Mouse (Mus musculus): ENCODE data around the gene Rgs4.

- TF ChIP-seq MAX (IDR thresholded peaks at IDR 0.05; ENCODE audit: low read depth) (no peak), CEBPB (IDR thresholded peaks at IDR 0.05; ENCODE audit: insufficient read depth, poor library complexity, severe bottlenecking) (no peak), POLR2A (IDR thresholded peaks at IDR 0.05; ENCODE audit: insufficient read length, low read depth) (no peak), USF1 (IDR thresholded peaks at IDR 0.05; ENCODE audit: low read depth) (no peak), E2F4 (IDR thresholded peaks at IDR 0.05; ENCODE audit: insufficient read depth) (no peak), MYOG (IDR thresholded peaks at IDR 0.05; ENCODE audit: control insufficient read depth in 1 of 3, insufficient read depth in 1 of 3, insufficient read length in 2 of 3, low read depth in 2 of 3) (no peak), POLR2AphosphoS2 (IDR thresholded peaks at IDR 0.05; ENCODE audit: insufficient read length, low read depth) (no peak), SRF (IDR thresholded peaks at IDR 0.05; ENCODE audit: control insufficient read depth, insufficient read length, low read depth) (no peak)
Measured at GRCm38 (mm10) chr1:169697236-169697635, 50.2 kb downstream of the Rgs4 start.

All from myocyte (in vitro differentiated cells).